ENCODE assay signal across 10 mouse cellular contexts in genomic region chr5:105650728-105651479, GRCm38 (mm10). TPM values are rescaled to one million over a fixed set of nuclear protein-coding genes. Genes with fewer than 3 reads are reported as not detected.
DNase-seq lines count a peak whose midpoint lies in the region; ATAC-seq lines count a peak whose summit lies in the region.
"Had no signal": no experiment of that assay in that cellular context is flagged by ENCODE, and none has a peak within 500 bp of the region (broad histone marks: within the 10 kb centered on the region; RNA-seq: fewer than 3 reads in every experiment).

No protein-coding gene starts in this region.

- 91% methylated on average over 8 of the region's 8 CpGs for WGBS in embryonic facial prominence, embryonic 14.5 days
- WGBS in embryonic facial prominence, embryonic 10.5 days = 89% methylated on average over 8 of the region's 8 CpGs

- H3K9ac ChIP-seq in embryonic facial prominence, embryonic 14.5 days (ENCODE audit: low read depth, low read length) = no peak overlapping the region

- H3K27ac ChIP-seq in embryonic facial prominence, embryonic 14.5 days (replicated peaks; ENCODE audit: low read depth, low read length) = no peak overlapping the region
- no peak overlapping the region for H3K27ac ChIP-seq in embryonic facial prominence, embryonic 10.5 days (replicated peaks)
- H3K27ac ChIP-seq: midbrain, embryonic 10.5 days had no signal

- H3K4me1 ChIP-seq in embryonic facial prominence, embryonic 14.5 days (ENCODE audit: control insufficient read depth, insufficient read depth, low read length) = peaks cover 10% of the 10 kb centered on the region; the same call in 1 of the 2 replicates
- peaks cover 31% of the 10 kb centered on the region for H3K4me1 ChIP-seq in embryonic facial prominence, embryonic 10.5 days

- no peak overlapping the region for H3K4me3 ChIP-seq in embryonic facial prominence, embryonic 14.5 days (ENCODE audit: low read depth, low read length)
- H3K4me3 ChIP-seq in embryonic facial prominence, embryonic 10.5 days = no peak overlapping the region
- H3K4me3 ChIP-seq: erythroblast, embryonic 14.5 days; midbrain, embryonic 10.5 days had no signal

- H3K27me3 ChIP-seq in embryonic facial prominence, embryonic 14.5 days (replicated peaks; ENCODE audit: control insufficient read depth, insufficient read depth, low read length) = no peaks in the 10 kb centered on the region
- peaks cover 9% of the 10 kb centered on the region; the same call in 1 of the 2 replicates for H3K27me3 ChIP-seq in embryonic facial prominence, embryonic 10.5 days (replicated peaks; ENCODE audit: low read depth, poor library complexity, severe bottlenecking)

- no peak for DNase-seq in embryonic facial prominence, embryonic 14.5 days (ENCODE audit: low spot score)
- DNase-seq in embryonic facial prominence, embryonic 10.5 days (ENCODE audit: low spot score) = no peak
- DNase-seq in 416B (ENCODE audit: low read depth) = peak; percentile 95
- peak; percentile 86 for DNase-seq in induced T-regulatory cell, adult 2 months (ENCODE audit: low read depth)
- peak; percentile 48 for DNase-seq in lung, postnatal 10 days
- no peak for DNase-seq in urinary bladder, adult 2 months (ENCODE audit: low spot score)
- no peak for DNase-seq in gastrocnemius, adult 8-10 months (ENCODE audit: low spot score in 2 of 2)
- no peak for DNase-seq in ovary, postnatal 14 days (ENCODE audit: low spot score)

- H3K36me3 ChIP-seq in embryonic facial prominence, embryonic 14.5 days (ENCODE audit: control insufficient read depth, insufficient read depth, low read length) = no peaks in the 10 kb centered on the region
- H3K36me3 ChIP-seq in embryonic facial prominence, embryonic 10.5 days (replicated peaks) = no peaks in the 10 kb centered on the region
- H3K36me3 ChIP-seq: midbrain, embryonic 10.5 days had no signal

- H3K9me3 ChIP-seq in embryonic facial prominence, embryonic 14.5 days (ENCODE audit: control insufficient read depth, low read length) = no peaks in the 10 kb centered on the region
- H3K9me3 ChIP-seq in embryonic facial prominence, embryonic 10.5 days = no peaks in the 10 kb centered on the region
- H3K9me3 ChIP-seq: midbrain, embryonic 10.5 days had no signal

- no peak for ATAC-seq in embryonic facial prominence, embryonic 14.5 days (ENCODE audit: low read depth)

- H3K4me2 ChIP-seq in embryonic facial prominence, embryonic 14.5 days (ENCODE audit: low read depth, low read length) = 0 out of 2 replicates have a peak overlapping the region, but pooled peaks have one; percentile 9

RNA-seq across cellular contexts. Expression of gene Lrrc8d, which starts 48.9 kb away (rescaled TPM):
- 14.9 and 16.7 TPM in 2 replicates for polyA plus RNA-seq in embryonic facial prominence, embryonic 14.5 days (2014; fragmentation: Nextera tagmentation; extraction: Ambion mirVana)
- 22.2 TPM in 2 replicates for polyA plus RNA-seq in embryonic facial prominence, embryonic 10.5 days (2016; fragmentation: Nextera tagmentation; extraction: Ambion mirVana)
- 2.2 and 5.6 TPM in 2 replicates for polyA plus RNA-seq in urinary bladder, adult 2 months (2012; rRNA removed)
- 1 to 10 TPM; 3.0 to 3.5 (median 3.3) TPM for total RNA-seq in gastrocnemius, adult 8-10 months (2022)

Comparison
In these comparisons a context has a peak if more than half of its experiments do, and no peak if none do; other contexts are left out.
1. DNase-seq: peak in 416B (single experiment), induced T-regulatory cell, adult 2 months (single experiment) and lung, postnatal 10 days (single experiment); none in embryonic facial prominence, embryonic 14.5 days (single experiment), embryonic facial prominence, embryonic 10.5 days (single experiment), urinary bladder, adult 2 months (single experiment), gastrocnemius, adult 8-10 months (0 of 2) and ovary, postnatal 14 days (single experiment).